Mouse (Mus musculus): ENCODE results near the gene Agtr1a.

Gene Agtr1a

GRCm38 (mm10) chr13:30362048-30362447 lies 25.8 kb downstream of the Agtr1a start:
- no peak for DNase-seq (ENCODE audit: extremely low spot score)

- no peak for DNase-seq (ENCODE audit: extremely low spot score)
Measured at GRCm38 (mm10) chr13:30364097-30364625, 27.9 kb downstream of the Agtr1a start.

- no peak for DNase-seq (ENCODE audit: extremely low spot score)
Measured at GRCm38 (mm10) chr13:30364780-30365179, 28.5 kb downstream of the Agtr1a start.

- DNase-seq (ENCODE audit: extremely low spot score) = no peak
Measured at GRCm38 (mm10) chr13:30365378-30365777, 29.1 kb downstream of the Agtr1a start.

- no peak for DNase-seq (ENCODE audit: extremely low spot score)
Measured at GRCm38 (mm10) chr13:30368116-30368515, 31.9 kb downstream of the Agtr1a start.

- DNase-seq (ENCODE audit: extremely low spot score) = no peak
Measured at GRCm38 (mm10) chr13:30368746-30369145, 32.5 kb downstream of the Agtr1a start.

GRCm38 (mm10) chr13:30378868-30379267 lies 42.6 kb downstream of the Agtr1a start:
- no peak for DNase-seq (ENCODE audit: extremely low spot score)

GRCm38 (mm10) chr13:30385183-30385582 lies 48.9 kb downstream of the Agtr1a start:
- DNase-seq (ENCODE audit: extremely low spot score) = no peak

- DNase-seq (ENCODE audit: extremely low spot score) = no peak
Measured at GRCm38 (mm10) chr13:30394123-30394522, 57.9 kb downstream of the Agtr1a start.

- DNase-seq (ENCODE audit: extremely low spot score) = no peak
Measured at GRCm38 (mm10) chr13:30396431-30396830, 60.2 kb downstream of the Agtr1a start.

GRCm38 (mm10) chr13:30398852-30399251 lies 62.6 kb downstream of the Agtr1a start:
- no peak for DNase-seq (ENCODE audit: extremely low spot score)

- no peak for DNase-seq (ENCODE audit: extremely low spot score)
Measured at GRCm38 (mm10) chr13:30400621-30401020, 64.4 kb downstream of the Agtr1a start.

- DNase-seq (ENCODE audit: extremely low spot score) = no peak
Measured at GRCm38 (mm10) chr13:30403874-30404273, 67.6 kb downstream of the Agtr1a start.

GRCm38 (mm10) chr13:30418611-30419010 lies 82.4 kb downstream of the Agtr1a start:
- DNase-seq (ENCODE audit: extremely low spot score) = no peak

GRCm38 (mm10) chr13:30427008-30427407 lies 90.8 kb downstream of the Agtr1a start:
- DNase-seq (ENCODE audit: extremely low spot score) = no peak

- DNase-seq (ENCODE audit: extremely low spot score) = no peak
Measured at GRCm38 (mm10) chr13:30427436-30427835, 91.2 kb downstream of the Agtr1a start.
